Mouse (Mus musculus) CH12.LX (cell line): Measurements from ENCODE around the gene Arhgap29. TPM values are rescaled to one million over a fixed set of nuclear protein-coding genes. Genes with fewer than 3 reads are reported as not detected.

ENCODE experiments used
- DNase-seq: peaks from one replicate; pipeline ENCODE4 v3.0.0-alpha.2; 2013; ENCODE audit errors: extremely low read depth
- H3K27ac ChIP-seq: 2 replicates; pipeline ENCODE4 v1.5.1; 2012; ENCODE audit warnings: low read depth, mild to moderate bottlenecking, control low read depth, moderate library complexity; ENCODE audit not compliant: insufficient read depth
- H3K27me3 ChIP-seq: replicated peaks from 2 replicates; pipeline ENCODE3; 2012; ENCODE audit warnings: inconsistent platforms
- H3K36me3 ChIP-seq, 2 experiments: replicated peaks in 1 of 2; 2 replicates each; pipeline versions ENCODE3 to v1.6.1; 2012; ENCODE audit warnings: inconsistent platforms in 1 of 2, low read length in 1 of 2, mild to moderate bottlenecking in 1 of 2, mixed read lengths in 1 of 2, moderate library complexity in 1 of 2; ENCODE audit not compliant: control insufficient read depth in 1 of 2, insufficient read depth in 1 of 2
- H3K4me1 ChIP-seq, 2 experiments: 2 replicates each; pipeline ENCODE4 v1.6.1; 2012; ENCODE audit warnings: inconsistent platforms in 1 of 2, moderate library complexity in 1 of 2; ENCODE audit not compliant: insufficient read depth in 2 of 2, control insufficient read depth in 1 of 2
- H3K4me2 ChIP-seq: 2 replicates; pipeline ENCODE4 v1.6.1; 2012; ENCODE audit warnings: low read depth, mild to moderate bottlenecking, control low read depth; ENCODE audit not compliant: poor library complexity, insufficient read depth, severe bottlenecking
- H3K4me3 ChIP-seq, 3 experiments: fragments of 150-350 bp in 1 of 3; sonication (generic) in 1 of 3; replicated peaks in 1 of 3; 2 replicates each; pipeline versions ENCODE3 to v1.5.1; 2011 to 2012; ENCODE audit warnings: low read depth in 2 of 3, low read length in 2 of 3, mild to moderate bottlenecking in 2 of 3, moderate library complexity in 2 of 3, control low read depth in 1 of 3, improper control_type of control experiment in 1 of 3, inconsistent platforms in 1 of 3, mixed read lengths in 1 of 3; ENCODE audit not compliant: poor library complexity in 1 of 3
- H3K79me2 ChIP-seq: replicated peaks from 2 replicates; pipeline ENCODE4 v1.6.1; 2012; ENCODE audit warnings: mild to moderate bottlenecking, moderate library complexity; ENCODE audit not compliant: control insufficient read depth, poor library complexity, insufficient read depth, severe bottlenecking; ENCODE audit errors: extremely low read depth
- H3K9ac ChIP-seq: 2 replicates; pipeline ENCODE4 v1.6.1; 2012; ENCODE audit warnings: low read depth, mild to moderate bottlenecking, control low read depth, moderate library complexity; ENCODE audit not compliant: insufficient read depth
- H3K9me3 ChIP-seq: replicated peaks from 2 replicates; pipeline ENCODE3; 2012; ENCODE audit warnings: low read length, inconsistent platforms, mixed read lengths
- BHLHE40 ChIP-seq: IDR thresholded peaks from 2 replicates; pipeline ENCODE4 v1.6.1; 2011; ENCODE audit warnings: mild to moderate bottlenecking, low read depth, low read length, improper control_type of control experiment
- ELF1 ChIP-seq: IDR thresholded peaks from 2 replicates; pipeline ENCODE4 v1.6.1; 2014; ENCODE audit warnings: low read depth, mild to moderate bottlenecking, inconsistent platforms, low read length, improper control_type of control experiment
- HCFC1 ChIP-seq: IDR thresholded peaks from 2 replicates; pipeline ENCODE4 v1.6.1; 2012; ENCODE audit warnings: low read depth, mild to moderate bottlenecking, inconsistent platforms, low read length, improper control_type of control experiment
- IRF4 ChIP-seq: IDR thresholded peaks from 2 replicates; pipeline ENCODE4 v1.6.1; 2014; ENCODE audit warnings: low read depth, mild to moderate bottlenecking, inconsistent platforms, low read length, improper control_type of control experiment
- KAT2A ChIP-seq: IDR thresholded peaks from 2 replicates; pipeline ENCODE4 v1.6.1; 2012; ENCODE audit warnings: low read length, improper control_type of control experiment, inconsistent platforms; ENCODE audit not compliant: insufficient replicate concordance
- MAFK ChIP-seq: IDR thresholded peaks from 2 replicates; pipeline ENCODE4 v1.6.1; 2011; ENCODE audit warnings: low read length, improper control_type of control experiment; ENCODE audit not compliant: insufficient replicate concordance
- NRF1 ChIP-seq: IDR thresholded peaks from 2 replicates; pipeline ENCODE4 v1.6.1; 2014; ENCODE audit warnings: low read depth, mild to moderate bottlenecking, inconsistent platforms, low read length, improper control_type of control experiment, moderate library complexity
- POLR2AphosphoS2 ChIP-seq: IDR thresholded peaks from 2 replicates; pipeline ENCODE4 v1.6.1; 2011; ENCODE audit warnings: low read depth, low read length, improper control_type of control experiment
- RAD21 ChIP-seq: IDR thresholded peaks from 2 replicates; pipeline ENCODE4 v1.6.1; 2011; ENCODE audit warnings: low read depth, mild to moderate bottlenecking, low read length, improper control_type of control experiment, moderate library complexity
- SMC3 ChIP-seq: IDR thresholded peaks from 2 replicates; pipeline ENCODE4 v1.6.1; 2011; ENCODE audit warnings: low read depth, low read length, improper control_type of control experiment
- TBP ChIP-seq: conservative IDR thresholded peaks from 2 replicates; pipeline ENCODE4 v1.6.1; 2011; ENCODE audit warnings: low read depth, low read length, improper control_type of control experiment
- dilution Hi-C: fragments of 300-500 bp; cut with MboI; formaldehyde crosslinking; loops from 2 replicates; pipeline ENCODE4 v1.14.3; 2020; ENCODE audit warnings: low sequenced_read_pairs; ENCODE audit not compliant: extremely low pct_unique_long_range_greater_than_20kb, extremely low pct_ligation_motif_present
- in situ Hi-C: fragments of 300-500 bp; cut with MboI; formaldehyde crosslinking; loops from 3 replicates; pipeline ENCODE4 v1.14.3; 2019; ENCODE audit warnings: low sequenced_read_pairs, low pct_ligation_motif_present, low pct_unique_long_range_greater_than_20kb, mixed read lengths
- polyA plus RNA-seq: library from polyadenylated mRNA; unstranded; fragments of >175 nt; gene quantifications from 2 replicates; pipeline ENCODE4 v1.2.1, GENCODE M21; 2012; ENCODE audit warnings: low read depth; ENCODE audit not compliant: insufficient read length
- total RNA-seq, 2 experiments: library from RNA; depleted of rRNA; stranded (reverse); fragments of 300-350 nt in 1 of 2; fragments of >200 nt in 1 of 2; gene quantifications; 2 replicates each; pipeline ENCODE4 v1.2.3; 2012 to 2014

Arhgap29 gene
- total and polyA plus RNA-seq, 3 experiments = 19.7 to 53.7 (median 37.0) TPM

DNA sequence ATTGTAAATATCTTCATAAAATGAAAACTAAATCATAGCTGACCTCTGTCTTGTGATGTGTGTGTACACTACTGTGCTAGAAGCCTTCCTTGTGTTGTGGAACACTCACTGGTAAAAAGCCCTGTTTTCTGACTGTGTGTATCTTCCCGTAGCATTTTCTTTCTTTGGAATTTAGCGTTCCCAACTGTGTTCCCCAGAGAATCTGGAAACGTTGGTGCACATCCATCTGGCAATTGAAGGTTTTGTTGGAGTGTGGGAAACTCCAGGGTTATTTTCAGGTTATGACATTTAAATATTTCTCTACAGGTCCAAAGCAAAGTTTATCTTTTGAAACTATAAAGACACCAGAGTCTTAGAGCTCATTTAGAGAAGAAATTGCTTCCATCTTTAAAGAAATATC lies 43.2 kb upstream of the Arhgap29 start:
- H3K79me2 ChIP-seq = no peaks in the 10 kb centered on the region
- H3K36me3 ChIP-seq = no peaks in the 10 kb centered on the region
- dilution Hi-C loops = no loop called here
- H3K27ac ChIP-seq = no peak overlapping the region
- in situ Hi-C loops = no loop called here
- H3K9me3 ChIP-seq = no peaks in the 10 kb centered on the region
- DNase-seq = no peak
- no peaks in the 10 kb centered on the region for H3K27me3 ChIP-seq
- H3K4me1 ChIP-seq = no peaks in the 10 kb centered on the region
- no peak overlapping the region for H3K4me3 ChIP-seq
- no peak overlapping the region for H3K4me2 ChIP-seq
- TF ChIP-seq NRF1 (no peak), TBP (no peak), RAD21 (no peak), SMC3 (no peak), MAFK (no peak), KAT2A (no peak), IRF4 (no peak), HCFC1 (no peak)
- no peak overlapping the region for H3K9ac ChIP-seq

DNA sequence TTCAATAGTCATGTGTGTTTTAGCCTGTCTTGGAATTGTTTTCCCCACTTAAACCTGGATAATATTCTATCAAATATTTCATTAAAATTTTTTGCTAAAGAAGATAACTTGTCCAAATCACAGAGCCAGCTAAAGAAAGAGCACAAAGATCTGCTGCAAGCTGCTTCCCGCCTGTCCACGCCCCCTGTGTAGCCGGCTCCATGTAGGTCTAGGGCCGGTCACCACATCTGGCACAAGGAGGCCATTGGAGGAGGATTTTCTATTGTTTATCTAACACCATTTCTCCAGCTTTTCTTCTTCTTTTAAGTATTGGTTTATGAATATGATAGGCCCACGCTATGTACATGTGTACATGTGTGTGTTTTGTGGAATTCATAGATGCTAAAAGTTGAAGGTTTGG lies 38.9 kb upstream of the Arhgap29 start:
- no peaks in the 10 kb centered on the region for H3K9me3 ChIP-seq
- no peak overlapping the region for H3K27ac ChIP-seq
- in situ Hi-C loops = no loop called here
- dilution Hi-C loops = no loop called here
- H3K9ac ChIP-seq = no peak overlapping the region
- no peaks in the 10 kb centered on the region for H3K4me1 ChIP-seq
- TF ChIP-seq POLR2AphosphoS2 (no peak), NRF1 (no peak)
- H3K4me3 ChIP-seq = no peak overlapping the region
- H3K79me2 ChIP-seq = no peaks in the 10 kb centered on the region
- H3K36me3 ChIP-seq = no peaks in the 10 kb centered on the region
- no peak for DNase-seq
- no peaks in the 10 kb centered on the region for H3K27me3 ChIP-seq
- no peak overlapping the region for H3K4me2 ChIP-seq

GRCm38 (mm10) chr3:121914459-121915185 lies 37.7 kb upstream of the Arhgap29 start:
- TF ChIP-seq ELF1 (no peak), BHLHE40 (no peak)
- no peak overlapping the region for H3K4me2 ChIP-seq
- no peak for DNase-seq
- no peak overlapping the region for H3K4me3 ChIP-seq
- H3K9me3 ChIP-seq = no peaks in the 10 kb centered on the region
- H3K27ac ChIP-seq = no peak overlapping the region
- no peaks in the 10 kb centered on the region for H3K79me2 ChIP-seq
- in situ Hi-C loops = no loop called here
- dilution Hi-C loops = no loop called here
- no peaks in the 10 kb centered on the region for H3K27me3 ChIP-seq
- H3K36me3 ChIP-seq = no peaks in the 10 kb centered on the region
- no peak overlapping the region for H3K9ac ChIP-seq
- H3K4me1 ChIP-seq = no peaks in the 10 kb centered on the region
